Mouse (Mus musculus) CH12.LX (cell line): ENCODE measurements around the gene Tsen2. TPM values are rescaled to one million over a fixed set of nuclear protein-coding genes. Genes with fewer than 3 reads are reported as not detected.

ENCODE experiments used
- DNase-seq: peaks from one replicate; pipeline ENCODE4 v3.0.0-alpha.2; 2013; ENCODE audit errors: extremely low read depth
- H3K27ac ChIP-seq: 2 replicates; pipeline ENCODE4 v1.5.1; 2012; ENCODE audit warnings: low read depth, mild to moderate bottlenecking, control low read depth, moderate library complexity; ENCODE audit not compliant: insufficient read depth
- H3K27me3 ChIP-seq: replicated peaks from 2 replicates; pipeline ENCODE3; 2012; ENCODE audit warnings: inconsistent platforms
- H3K36me3 ChIP-seq, 2 experiments: replicated peaks in 1 of 2; 2 replicates each; pipeline versions ENCODE3 to v1.6.1; 2012; ENCODE audit warnings: inconsistent platforms in 1 of 2, low read length in 1 of 2, mild to moderate bottlenecking in 1 of 2, mixed read lengths in 1 of 2, moderate library complexity in 1 of 2; ENCODE audit not compliant: control insufficient read depth in 1 of 2, insufficient read depth in 1 of 2
- H3K4me1 ChIP-seq, 2 experiments: 2 replicates each; pipeline ENCODE4 v1.6.1; 2012; ENCODE audit warnings: inconsistent platforms in 1 of 2, moderate library complexity in 1 of 2; ENCODE audit not compliant: insufficient read depth in 2 of 2, control insufficient read depth in 1 of 2
- H3K4me2 ChIP-seq: 2 replicates; pipeline ENCODE4 v1.6.1; 2012; ENCODE audit warnings: low read depth, mild to moderate bottlenecking, control low read depth; ENCODE audit not compliant: poor library complexity, insufficient read depth, severe bottlenecking
- H3K4me3 ChIP-seq, 3 experiments: fragments of 150-350 bp in 1 of 3; sonication (generic) in 1 of 3; replicated peaks in 1 of 3; 2 replicates each; pipeline versions ENCODE3 to v1.5.1; 2011 to 2012; ENCODE audit warnings: low read depth in 2 of 3, low read length in 2 of 3, mild to moderate bottlenecking in 2 of 3, moderate library complexity in 2 of 3, control low read depth in 1 of 3, improper control_type of control experiment in 1 of 3, inconsistent platforms in 1 of 3, mixed read lengths in 1 of 3; ENCODE audit not compliant: poor library complexity in 1 of 3
- H3K79me2 ChIP-seq: replicated peaks from 2 replicates; pipeline ENCODE4 v1.6.1; 2012; ENCODE audit warnings: mild to moderate bottlenecking, moderate library complexity; ENCODE audit not compliant: control insufficient read depth, poor library complexity, insufficient read depth, severe bottlenecking; ENCODE audit errors: extremely low read depth
- H3K9ac ChIP-seq: 2 replicates; pipeline ENCODE4 v1.6.1; 2012; ENCODE audit warnings: low read depth, mild to moderate bottlenecking, control low read depth, moderate library complexity; ENCODE audit not compliant: insufficient read depth
- H3K9me3 ChIP-seq: replicated peaks from 2 replicates; pipeline ENCODE3; 2012; ENCODE audit warnings: low read length, inconsistent platforms, mixed read lengths
- CHD1 ChIP-seq: IDR thresholded peaks from 2 replicates; pipeline ENCODE4 v1.6.1; 2012; ENCODE audit warnings: low read depth, low read length, improper control_type of control experiment, inconsistent platforms
- CTCF ChIP-seq, 2 experiments: IDR thresholded peaks in 1 of 2; conservative IDR thresholded peaks in 1 of 2; 2 replicates each; pipeline ENCODE4 v1.5.1; 2011 to 2012; ENCODE audit warnings: low read depth in 2 of 2, low read length in 2 of 2, improper control_type of control experiment in 1 of 2, inconsistent platforms in 1 of 2, mild to moderate bottlenecking in 1 of 2, moderate library complexity in 1 of 2
- E2F4 ChIP-seq: IDR thresholded peaks from 2 replicates; pipeline ENCODE4 v1.6.1; 2011; ENCODE audit warnings: low read depth, low read length, improper control_type of control experiment; ENCODE audit not compliant: insufficient replicate concordance
- GABPA ChIP-seq: IDR thresholded peaks from 2 replicates; pipeline ENCODE4 v1.6.1; 2012; ENCODE audit warnings: low read depth, low read length, improper control_type of control experiment, inconsistent platforms; ENCODE audit not compliant: insufficient replicate concordance
- IRF4 ChIP-seq: IDR thresholded peaks from 2 replicates; pipeline ENCODE4 v1.6.1; 2014; ENCODE audit warnings: low read depth, mild to moderate bottlenecking, inconsistent platforms, low read length, improper control_type of control experiment
- MAFK ChIP-seq: IDR thresholded peaks from 2 replicates; pipeline ENCODE4 v1.6.1; 2011; ENCODE audit warnings: low read length, improper control_type of control experiment; ENCODE audit not compliant: insufficient replicate concordance
- MEF2A ChIP-seq: IDR thresholded peaks from 2 replicates; pipeline ENCODE4 v1.6.1; 2014; ENCODE audit warnings: low read depth, mild to moderate bottlenecking, inconsistent platforms, low read length, improper control_type of control experiment, borderline replicate concordance
- MXI1 ChIP-seq: IDR thresholded peaks from 2 replicates; pipeline ENCODE4 v1.6.1; 2011; ENCODE audit warnings: mild to moderate bottlenecking, low read depth, low read length, improper control_type of control experiment
- POLR2A ChIP-seq: IDR thresholded peaks from 2 replicates; pipeline ENCODE4 v1.6.1; 2011; ENCODE audit warnings: low read depth, mild to moderate bottlenecking, improper control_type of control experiment, low read length
- RAD21 ChIP-seq: IDR thresholded peaks from 2 replicates; pipeline ENCODE4 v1.6.1; 2011; ENCODE audit warnings: low read depth, mild to moderate bottlenecking, low read length, improper control_type of control experiment, moderate library complexity
- RCOR1 ChIP-seq: conservative IDR thresholded peaks from 2 replicates; pipeline ENCODE4 v1.6.1; 2012; ENCODE audit warnings: low read depth, mild to moderate bottlenecking, inconsistent platforms, low read length, improper control_type of control experiment
- SMC3 ChIP-seq: IDR thresholded peaks from 2 replicates; pipeline ENCODE4 v1.6.1; 2011; ENCODE audit warnings: low read depth, low read length, improper control_type of control experiment
- TBP ChIP-seq: conservative IDR thresholded peaks from 2 replicates; pipeline ENCODE4 v1.6.1; 2011; ENCODE audit warnings: low read depth, low read length, improper control_type of control experiment
- USF1 ChIP-seq: IDR thresholded peaks from 2 replicates; pipeline ENCODE4 v1.6.1; 2014; ENCODE audit warnings: low read depth, mild to moderate bottlenecking, inconsistent platforms, low read length, improper control_type of control experiment
- USF2 ChIP-seq: conservative IDR thresholded peaks from 2 replicates; pipeline ENCODE4 v1.6.1; 2011; ENCODE audit warnings: low read depth, low read length, improper control_type of control experiment
- ZMIZ1 ChIP-seq: IDR thresholded peaks from 2 replicates; pipeline ENCODE4 v1.6.1; 2012; ENCODE audit warnings: low read depth, mild to moderate bottlenecking, inconsistent platforms, low read length, improper control_type of control experiment
- dilution Hi-C: fragments of 300-500 bp; cut with MboI; formaldehyde crosslinking; loops from 2 replicates; pipeline ENCODE4 v1.14.3; 2020; ENCODE audit warnings: low sequenced_read_pairs; ENCODE audit not compliant: extremely low pct_unique_long_range_greater_than_20kb, extremely low pct_ligation_motif_present
- in situ Hi-C: fragments of 300-500 bp; cut with MboI; formaldehyde crosslinking; loops from 3 replicates; pipeline ENCODE4 v1.14.3; 2019; ENCODE audit warnings: low sequenced_read_pairs, low pct_ligation_motif_present, low pct_unique_long_range_greater_than_20kb, mixed read lengths
- polyA plus RNA-seq: library from polyadenylated mRNA; unstranded; fragments of >175 nt; gene quantifications from 2 replicates; pipeline ENCODE4 v1.2.1, GENCODE M21; 2012; ENCODE audit warnings: low read depth; ENCODE audit not compliant: insufficient read length
- total RNA-seq, 2 experiments: library from RNA; depleted of rRNA; stranded (reverse); fragments of 300-350 nt in 1 of 2; fragments of >200 nt in 1 of 2; gene quantifications; 2 replicates each; pipeline ENCODE4 v1.2.3; 2012 to 2014

Tsen2 gene
- total and polyA plus RNA-seq, 3 experiments: 17.2 to 30.1 (median 20.4) TPM

- Histone ChIP-seq H3K4me3 (no peak overlapping the region), H3K36me3 (no peaks in the 10 kb centered on the region), H3K79me2 (no peaks in the 10 kb centered on the region), H3K4me2 (no peak overlapping the region), H3K4me1 (peaks cover 9 to 21% of the 10 kb centered on the region in 2 experiments; a peak in 3 of 4 replicates), H3K27ac (no peak overlapping the region), H3K9me3 (peaks cover 7% of the 10 kb centered on the region), H3K27me3 (no peaks in the 10 kb centered on the region), H3K9ac (no peak overlapping the region)
- no peak for TF ChIP-seq RCOR1
- no peak for TF ChIP-seq GABPA
- no peak for TF ChIP-seq CHD1
- TF ChIP-seq TBP: no peak
- no peak for TF ChIP-seq MEF2A
- TF ChIP-seq IRF4: no peak
- dilution Hi-C loops (no loop called here), in situ Hi-C loops (no loop called here)
- no peak for DNase-seq
These were observed 39.5 kb upstream of the Tsen2 start for GRCm38 (mm10) chr6:115504915-115505314.

DNA sequence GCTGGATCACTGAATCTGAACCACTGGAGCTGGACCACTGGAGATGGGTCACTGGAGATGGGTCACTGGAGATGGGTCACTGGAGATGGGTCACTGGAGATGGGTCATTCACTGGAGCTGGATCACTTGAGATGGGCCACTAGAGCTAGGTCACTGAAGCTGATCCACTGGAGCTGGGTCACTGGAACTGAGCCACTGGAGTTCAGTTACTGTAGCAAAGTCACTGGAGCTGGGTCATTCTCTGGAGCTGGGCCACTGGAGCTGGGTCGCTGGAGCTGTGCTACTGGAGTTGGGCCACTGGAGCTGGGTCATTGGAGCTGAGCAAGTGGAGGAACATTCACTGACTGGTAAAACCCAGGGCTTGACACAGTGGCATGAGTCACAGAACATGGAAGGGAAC is 38.0 kb upstream of the Tsen2 start:
- in situ Hi-C loops: no loop called here
- no peak for DNase-seq
- TF ChIP-seq MEF2A (no peak), SMC3 (no peak), ZMIZ1 (no peak), MAFK (no peak), POLR2A (no peak), USF1 (no peak), CTCF (conservative IDR thresholded peaks at IDR 0.05 in 1 of 2, IDR thresholded peaks at IDR 0.05 in 1 of 2; ENCODE audit: low read depth in 2 of 2, low read length in 2 of 2) (no peak), E2F4 (no peak), RCOR1 (no peak)
- TF ChIP-seq, all 38 proteins: peak for 0
- H3K79me2 ChIP-seq: no peaks in the 10 kb centered on the region
- peaks cover 5 to 16% of the 10 kb centered on the region in 2 experiments; a peak in 2 of 4 replicates for H3K4me1 ChIP-seq
- no peak overlapping the region for H3K4me2 ChIP-seq
- H3K9ac ChIP-seq: no peak overlapping the region
- no peaks in the 10 kb centered on the region for H3K27me3 ChIP-seq
- dilution Hi-C loops: no loop called here
- no peaks in the 10 kb centered on the region for H3K36me3 ChIP-seq
- peaks cover 7% of the 10 kb centered on the region for H3K9me3 ChIP-seq
- H3K4me3 ChIP-seq: no peak overlapping the region
- H3K27ac ChIP-seq: no peak overlapping the region

DNA sequence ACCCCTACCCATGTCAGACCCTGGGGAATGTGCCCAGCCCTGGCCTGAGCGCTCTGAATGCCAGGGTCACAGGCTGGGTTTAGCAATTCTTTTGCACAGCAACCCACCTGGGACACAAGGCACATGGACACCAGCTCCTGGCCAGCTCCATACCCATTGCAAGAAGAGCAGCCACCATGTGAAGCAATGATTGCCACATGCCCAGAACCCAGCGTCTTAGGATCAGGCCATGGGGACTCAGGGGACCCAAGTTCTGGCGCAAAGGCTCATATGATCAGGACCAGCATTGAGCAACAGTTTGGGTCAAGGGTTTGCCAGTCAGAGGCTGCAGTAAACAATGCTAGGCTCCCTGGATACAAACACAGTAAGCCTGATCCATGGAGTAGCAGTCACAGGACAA is 33.0 kb upstream of the Tsen2 start:
- Histone ChIP-seq H3K4me3 (no peak overlapping the region), H3K27ac (no peak overlapping the region), H3K79me2 (no peaks in the 10 kb centered on the region), H3K27me3 (no peaks in the 10 kb centered on the region), H3K4me1 (peaks cover 6 to 7% of the 10 kb centered on the region in 2 experiments), H3K4me2 (no peak overlapping the region), H3K9me3 (peaks cover 7% of the 10 kb centered on the region), H3K9ac (no peak overlapping the region), H3K36me3 (no peaks in the 10 kb centered on the region)
- in situ Hi-C loops (no loop called here), dilution Hi-C loops (no loop called here)
- DNase-seq: no peak
- TF ChIP-seq MXI1 (no peak), SMC3 (no peak), USF2 (no peak), RAD21 (no peak), E2F4 (no peak)
